Mouse (Mus musculus) kidney, adult 2 months (tissue): ENCODE measurements at regions not wholly inside any gene's neighbourhood (a gene's known extent, or its start where the extent isn't known, plus 50 kb on each side); places are given as distances from the start of the nearest gene placed in this dataset.
"Not testable (repeated sequence)": the region's sequence is repeated elsewhere in the genome, so short reads cannot be mapped to it uniquely, and the experiment has no call there.

Experiments
- DNase-seq: peaks from one replicate; pipeline ENCODE4 v3.0.0; 2021
- H3K27ac ChIP-seq: fragments of 200-500 bp; 2 replicates; pipeline ENCODE4 v1.5.1; 2012; ENCODE audit warnings: low read depth, low read length, control low read depth, inconsistent platforms; ENCODE audit not compliant: insufficient read depth
- H3K27me3 ChIP-seq: fragments of 200-500 bp; replicated peaks from 2 replicates; pipeline ENCODE4 v1.6.1; 2012; ENCODE audit warnings: mild to moderate bottlenecking, moderate library complexity, low read length, inconsistent platforms; ENCODE audit not compliant: control insufficient read depth, insufficient read depth
- H3K36me3 ChIP-seq: fragments of 200-500 bp; 2 replicates; pipeline ENCODE4 v1.6.1; 2012; ENCODE audit warnings: mild to moderate bottlenecking, moderate library complexity, low read length, inconsistent platforms; ENCODE audit not compliant: control insufficient read depth, insufficient read depth
- H3K4me1 ChIP-seq: fragments of 200-500 bp; 2 replicates; pipeline ENCODE4 v1.6.1; 2011; ENCODE audit warnings: low read length; ENCODE audit not compliant: control insufficient read depth, insufficient read depth
- H3K4me3 ChIP-seq: fragments of 200-500 bp; 2 replicates; pipeline ENCODE4 v1.5.1; 2011; ENCODE audit warnings: mild to moderate bottlenecking, low read depth, low read length, control low read depth; ENCODE audit not compliant: insufficient read depth
- CTCF ChIP-seq: fragments of 200-500 bp; conservative IDR thresholded peaks from 2 replicates; pipeline ENCODE4 v1.5.1; 2011; ENCODE audit warnings: low read depth, mild to moderate bottlenecking, control low read depth, low read length, moderate library complexity, mixed read lengths; ENCODE audit not compliant: insufficient read depth, insufficient read length
- POLR2A ChIP-seq: fragments of 200-500 bp; IDR thresholded peaks from one replicate; pipeline ENCODE4 v1.6.1; 2011; ENCODE audit warnings: low read depth, low read length, control low read depth
- WGBS: fragments of 180-500 bp; shearing (Covaris S2); methylation state at CpG from one replicate; pipeline ENCODE4 v1.1.7; 2018; 5-methylcytosine and 5-hydroxymethylcytosine counted together

- TF ChIP-seq POLR2A, result no peak
- no peak for TF ChIP-seq CTCF
- WGBS, result 76% methylated on average over 3 of the region's 3 CpGs
- Histone ChIP-seq H3K36me3 (no peaks in the 10 kb centered on the region), H3K27me3 (no peaks in the 10 kb centered on the region), H3K4me1 (no peaks in the 10 kb centered on the region), H3K4me3 (no peak overlapping the region), H3K27ac (no peak overlapping the region)
- DNase-seq, result no peak
Measured at GRCm38 (mm10) chr13:5154911-5155310, 545.9 kb upstream of the Akr1e1 start.

- WGBS, result 57% methylated on average over 5 of the region's 5 CpGs
- H3K27me3 ChIP-seq, result no peaks in the 10 kb centered on the region
- H3K36me3 ChIP-seq, result no peaks in the 10 kb centered on the region
- H3K4me3 ChIP-seq, result no peak overlapping the region
- TF ChIP-seq POLR2A, result no peak
- TF ChIP-seq CTCF, result no peak
- no peak overlapping the region for H3K27ac ChIP-seq
- H3K4me1 ChIP-seq, result no peaks in the 10 kb centered on the region
- DNase-seq, result no peak
Measured at GRCm38 (mm10) chr13:5159765-5160684, 551.1 kb upstream of the Akr1e1 start.

DNA sequence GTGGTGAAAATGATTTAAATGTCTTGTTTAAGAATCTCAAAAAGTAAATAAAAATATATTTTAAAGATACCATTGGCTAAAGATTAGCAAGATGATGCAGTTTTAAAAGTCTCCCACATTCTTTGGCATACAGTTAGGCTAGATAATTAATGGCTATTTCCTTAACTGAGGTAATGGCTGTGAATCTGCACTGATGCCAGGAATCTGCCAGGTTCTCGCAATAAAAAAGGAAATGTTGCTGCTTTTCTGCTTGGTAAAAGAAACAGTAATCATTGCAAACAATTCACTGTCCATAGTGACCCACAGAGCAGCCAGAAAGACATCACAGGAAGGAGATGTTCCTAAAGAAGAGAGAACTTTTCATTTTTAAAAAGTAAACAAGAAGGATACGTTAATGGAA lies 557.7 kb upstream of the Akr1e1 start:
- Histone ChIP-seq H3K4me1 (no peaks in the 10 kb centered on the region), H3K36me3 (no peaks in the 10 kb centered on the region), H3K27me3 (no peaks in the 10 kb centered on the region), H3K27ac (no peak overlapping the region), H3K4me3 (no peak overlapping the region)
- TF ChIP-seq POLR2A, result no peak
- TF ChIP-seq CTCF, result no peak
- 56% methylated on average over 2 of the region's 2 CpGs for WGBS
- peak; percentile 63 for DNase-seq

- Histone ChIP-seq H3K27me3 (no peaks in the 10 kb centered on the region), H3K4me1 (no peaks in the 10 kb centered on the region), H3K36me3 (no peaks in the 10 kb centered on the region), H3K4me3 (no peak overlapping the region), H3K27ac (no peak overlapping the region)
- TF ChIP-seq POLR2A (no peak), CTCF (no peak)
- no peak for DNase-seq
- 80% methylated on average over 4 of the region's 4 CpGs for WGBS
Measured at GRCm38 (mm10) chr13:5178996-5179395, 570.0 kb upstream of the Akr1e1 start.

GRCm38 (mm10) chr13:5179552-5179951 lies 570.6 kb upstream of the Akr1e1 start:
- TF ChIP-seq POLR2A (no peak), CTCF (no peak)
- WGBS, result 61% methylated on average over 2 of the region's 2 CpGs
- no peaks in the 10 kb centered on the region for H3K27me3 ChIP-seq
- H3K4me1 ChIP-seq, result no peaks in the 10 kb centered on the region
- no peak overlapping the region for H3K27ac ChIP-seq
- no peaks in the 10 kb centered on the region for H3K36me3 ChIP-seq
- no peak overlapping the region for H3K4me3 ChIP-seq
- no peak for DNase-seq

DNA sequence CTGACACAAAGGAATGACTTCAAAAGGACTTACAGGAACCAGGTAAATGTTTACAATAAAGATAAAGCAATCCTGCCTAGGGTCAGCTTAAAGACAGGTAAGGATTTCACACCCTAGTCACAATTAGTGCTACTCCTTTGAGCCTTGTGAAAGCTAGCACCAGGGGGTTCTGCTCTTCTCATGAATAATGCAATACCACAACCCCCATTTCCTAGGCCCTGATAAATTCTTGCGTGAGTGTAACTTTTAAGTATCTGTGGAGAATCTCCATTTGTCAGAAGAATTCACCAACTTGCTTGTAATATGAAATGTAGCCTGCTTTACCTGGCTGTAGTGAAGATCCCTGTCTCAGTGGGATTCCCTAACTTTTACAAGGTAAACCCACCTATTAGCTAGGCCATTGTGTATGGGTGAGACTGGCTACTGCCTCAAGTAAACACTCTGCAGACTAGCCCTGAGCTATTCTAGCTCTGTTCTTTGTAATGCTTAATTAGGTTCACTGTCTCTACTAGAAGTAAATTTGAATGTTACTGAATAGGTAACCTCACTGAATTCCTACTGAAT lies 576.3 kb upstream of the Akr1e1 start:
- not testable (repeated sequence) for H3K27ac ChIP-seq, H3K27me3 ChIP-seq, H3K4me1 ChIP-seq, H3K4me3 ChIP-seq, DNase-seq, H3K36me3 ChIP-seq
- 74% methylated on average over 1 of the region's 1 CpGs for WGBS

DNA sequence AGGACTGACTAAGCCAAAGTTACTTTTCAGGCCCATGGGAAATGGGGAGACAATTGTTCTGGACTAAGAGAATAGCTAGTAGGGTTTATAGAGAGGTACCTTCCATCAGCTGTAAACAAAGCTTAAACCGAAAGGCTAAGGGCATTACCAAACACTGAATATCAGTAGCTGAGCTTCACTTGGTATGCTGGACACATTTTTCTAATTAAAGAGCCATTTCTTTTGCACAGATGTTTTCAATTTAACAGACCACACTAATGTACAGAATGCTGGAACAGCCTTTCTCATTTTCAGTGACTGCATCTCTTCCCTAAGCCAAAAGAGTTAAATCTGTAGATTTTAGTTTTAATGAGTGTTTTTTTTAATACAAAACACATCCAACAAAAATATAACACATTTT lies 593.8 kb upstream of the Akr1e1 start:
- H3K4me3 ChIP-seq, result no peak overlapping the region
- TF ChIP-seq CTCF, result no peak
- no peak for TF ChIP-seq POLR2A
- no peak overlapping the region for H3K27ac ChIP-seq
- no peaks in the 10 kb centered on the region for H3K4me1 ChIP-seq
- no peak for DNase-seq
- 85% methylated on average over 1 of the region's 1 CpGs for WGBS
- no peaks in the 10 kb centered on the region for H3K36me3 ChIP-seq
- H3K27me3 ChIP-seq, result no peaks in the 10 kb centered on the region
